Mouse (Mus musculus): ENCODE measurements around the gene Gatc. TPM values are rescaled to one million over a fixed set of nuclear protein-coding genes. Genes with fewer than 3 reads are reported as not detected.
"Not testable (repeated sequence)": the region's sequence is repeated elsewhere in the genome, so short reads cannot be mapped to it uniquely, and the experiment has no call there.

Gatc gene
- polyA plus RNA-seq, 1 experiment, result 32.8 TPM

GRCm38 (mm10) chr5:115312816-115313667, 27.9 kb downstream of the Gatc start:
- no peak for DNase-seq
- H3K4me1 ChIP-seq (ENCODE audit: control insufficient read depth, insufficient read depth, low read length), result peaks cover 10% of the 10 kb centered on the region
- H3K4me3 ChIP-seq (replicated peaks; ENCODE audit: insufficient read depth, low read depth, low read length), result no peak overlapping the region
- H3K27ac ChIP-seq (ENCODE audit: insufficient read depth, low read length), result no peak overlapping the region
- 73% methylated on average over 10 of the region's 10 CpGs for WGBS
- no peaks in the 10 kb centered on the region for H3K27me3 ChIP-seq (ENCODE audit: control insufficient read depth, insufficient read depth, low read length)
- no peak for TF ChIP-seq POLR2A (IDR thresholded peaks at IDR 0.05; ENCODE audit: borderline replicate concordance, insufficient read depth, low read length)
- no peak for TF ChIP-seq CTCF (IDR thresholded peaks at IDR 0.05; ENCODE audit: borderline replicate concordance, insufficient read depth, low read depth, low read length)

- H3K4me1 ChIP-seq (ENCODE audit: control insufficient read depth, insufficient read depth, low read length), result peaks cover 6% of the 10 kb centered on the region
- DNase-seq, result no peak
- no peak overlapping the region for H3K4me3 ChIP-seq (replicated peaks; ENCODE audit: insufficient read depth, low read depth, low read length)
- H3K27me3 ChIP-seq (ENCODE audit: control insufficient read depth, insufficient read depth, low read length), result no peaks in the 10 kb centered on the region
- no peak overlapping the region for H3K27ac ChIP-seq (ENCODE audit: insufficient read depth, low read length)
- 86% methylated on average over 4 of the region's 4 CpGs for WGBS
- TF ChIP-seq CTCF (IDR thresholded peaks at IDR 0.05; ENCODE audit: borderline replicate concordance, insufficient read depth, low read depth, low read length) (no peak), POLR2A (IDR thresholded peaks at IDR 0.05; ENCODE audit: borderline replicate concordance, insufficient read depth, low read length) (no peak)
Measured at GRCm38 (mm10) chr5:115312354-115312753, 28.6 kb downstream of the Gatc start.

DNA sequence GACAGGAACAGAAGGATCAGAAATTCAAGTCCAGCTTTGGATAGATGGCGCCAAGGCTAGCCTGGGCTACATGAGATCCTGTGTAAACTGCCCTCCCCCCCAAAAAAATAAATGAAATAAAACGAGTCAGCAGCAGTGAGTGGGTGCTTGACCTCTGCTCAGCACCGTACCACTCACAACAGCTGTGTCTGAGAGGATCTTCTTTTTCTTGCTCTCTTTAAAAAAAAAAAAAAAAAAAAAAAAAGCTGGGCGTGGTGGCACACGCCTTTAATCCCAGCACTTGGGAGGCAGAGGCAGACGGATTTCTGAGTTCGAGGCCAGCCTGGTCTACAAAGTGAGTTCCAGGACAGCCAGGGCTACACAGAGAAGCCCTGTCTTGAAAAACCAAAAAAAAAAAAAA, 38.8 kb downstream of the Gatc start:
- H3K27ac ChIP-seq (ENCODE audit: insufficient read depth, low read length); DNase-seq; H3K27me3 ChIP-seq (ENCODE audit: control insufficient read depth, insufficient read depth, low read length); H3K4me1 ChIP-seq (ENCODE audit: control insufficient read depth, insufficient read depth, low read length): not testable (repeated sequence)
- WGBS, result 89% methylated on average over 7 of the region's 7 CpGs
- H3K4me3 ChIP-seq (replicated peaks; ENCODE audit: insufficient read depth, low read depth, low read length), result peak overlapping the region; percentile 7

DNA sequence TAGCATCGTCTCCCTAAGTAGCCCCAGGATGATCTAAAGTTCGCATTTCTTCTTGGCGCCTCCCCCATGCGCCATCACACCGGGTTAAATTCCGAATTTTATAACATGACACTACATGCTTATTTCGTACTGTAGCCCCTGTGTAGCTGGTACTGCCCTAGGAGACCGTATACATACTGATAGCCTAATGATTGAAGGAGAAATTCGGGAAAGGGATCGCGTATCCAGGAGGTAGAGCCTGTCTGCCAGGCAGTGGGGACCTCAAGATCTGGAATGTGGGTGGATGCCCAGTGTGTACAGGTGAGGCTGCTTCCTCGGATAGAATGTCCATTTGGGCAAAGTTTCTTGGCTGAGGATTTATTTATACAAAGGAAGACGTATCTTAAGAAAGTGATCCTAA, 39.4 kb downstream of the Gatc start:
- peak; percentile 23 to 34 for DNase-seq
- 19% methylated on average over 13 of the region's 13 CpGs for WGBS

DNA sequence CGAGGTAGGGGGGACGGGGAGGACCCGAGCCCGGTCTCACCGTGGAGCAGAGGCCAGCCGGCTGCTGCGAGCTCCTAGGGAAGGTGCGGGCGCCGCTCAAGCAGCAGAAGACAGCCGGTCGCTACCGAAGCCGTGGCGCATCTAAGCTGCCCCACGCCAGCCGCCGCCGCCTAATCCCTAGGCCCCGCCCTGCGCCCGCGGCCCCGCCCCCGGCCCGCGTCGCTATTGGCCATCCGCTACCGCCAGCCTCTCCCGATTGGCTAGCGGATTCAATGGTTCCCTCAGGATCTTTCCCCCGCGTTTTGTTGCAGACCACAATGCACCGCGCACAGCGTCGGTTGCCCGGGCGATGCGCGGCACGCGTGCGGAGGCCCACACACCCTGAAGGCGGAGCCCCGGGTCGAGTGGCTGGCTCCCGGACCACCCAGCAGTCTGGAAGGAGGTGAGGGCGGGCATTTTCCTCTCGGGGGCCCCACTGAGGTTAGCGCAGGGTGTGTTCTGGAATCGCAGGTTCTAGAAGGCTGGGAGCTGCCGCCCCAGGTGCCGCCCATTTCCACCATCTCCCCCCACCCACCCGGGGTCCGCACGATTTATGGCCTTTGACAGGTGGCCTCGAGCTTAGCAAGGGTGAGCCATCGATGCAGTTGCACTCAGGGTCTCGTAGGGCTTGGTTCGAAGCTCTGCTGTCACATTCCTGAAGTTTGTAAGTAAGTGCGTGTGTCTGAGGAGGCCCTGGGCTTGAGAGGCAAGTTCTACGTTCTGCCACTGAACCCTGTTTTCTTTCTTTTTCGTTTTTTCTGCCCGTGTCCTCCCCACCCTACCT, 40.0 kb downstream of the Gatc start, which contains the start of gene Dynll1:
TSS of gene Dynll1 (minus strand) at position 208 of the 823 bp plus-strand sequence.
- peak within 1 kb of the TSS; percentile 69 for H3K27ac ChIP-seq (ENCODE audit: insufficient read depth, low read length)
- WGBS, result 1% methylated on average over 66 of the region's 66 CpGs
- DNase-seq, result peak; percentile 98 to 100
- no peaks in the 10 kb centered on the region for H3K27me3 ChIP-seq (ENCODE audit: control insufficient read depth, insufficient read depth, low read length)
- peak within 1 kb of the TSS; percentile 76 for H3K4me3 ChIP-seq (replicated peaks; ENCODE audit: insufficient read depth, low read depth, low read length)
- TF ChIP-seq POLR2A (IDR thresholded peaks at IDR 0.05; ENCODE audit: borderline replicate concordance, insufficient read depth, low read length) (peak; percentile 92), CTCF (IDR thresholded peaks at IDR 0.05; ENCODE audit: borderline replicate concordance, insufficient read depth, low read depth, low read length) (no peak)
- H3K4me1 ChIP-seq (ENCODE audit: control insufficient read depth, insufficient read depth, low read length), result peaks cover 8% of the 10 kb centered on the region; the same call in 1 of the 2 replicates

More for the DNA sequence above, 39.4 kb downstream of the Gatc start:
- Histone ChIP-seq H3K27ac (ENCODE audit: insufficient read depth, low read length) (no peak overlapping the region), H3K4me1 (ENCODE audit: control insufficient read depth, insufficient read depth, low read length) (peaks cover 8% of the 10 kb centered on the region; the same call in 1 of the 2 replicates), H3K27me3 (ENCODE audit: control insufficient read depth, insufficient read depth, low read length) (no peaks in the 10 kb centered on the region), H3K4me3 (replicated peaks; ENCODE audit: insufficient read depth, low read depth, low read length) (peak overlapping the region; percentile 74)
- TF ChIP-seq CTCF (IDR thresholded peaks at IDR 0.05; ENCODE audit: borderline replicate concordance, insufficient read depth, low read depth, low read length) (no peak), POLR2A (IDR thresholded peaks at IDR 0.05; ENCODE audit: borderline replicate concordance, insufficient read depth, low read length) (no peak)

GRCm38 (mm10) chr5:115300035-115300744, 40.8 kb downstream of the Gatc start:
- no peaks in the 10 kb centered on the region for H3K27me3 ChIP-seq (ENCODE audit: control insufficient read depth, insufficient read depth, low read length)
- peak overlapping the region; percentile 76 for H3K4me3 ChIP-seq (replicated peaks; ENCODE audit: insufficient read depth, low read depth, low read length)
- peak; percentile 76 for DNase-seq
- peaks cover 8% of the 10 kb centered on the region; the same call in 1 of the 2 replicates for H3K4me1 ChIP-seq (ENCODE audit: control insufficient read depth, insufficient read depth, low read length)
- TF ChIP-seq POLR2A (IDR thresholded peaks at IDR 0.05; ENCODE audit: borderline replicate concordance, insufficient read depth, low read length), result no peak
- peak; percentile 39; the same call in 1 of the 2 replicates for TF ChIP-seq CTCF (IDR thresholded peaks at IDR 0.05; ENCODE audit: borderline replicate concordance, insufficient read depth, low read depth, low read length)
- WGBS, result under 1% methylated on average over 46 of the region's 46 CpGs
- peak overlapping the region; percentile 69 for H3K27ac ChIP-seq (ENCODE audit: insufficient read depth, low read length)

DNA sequence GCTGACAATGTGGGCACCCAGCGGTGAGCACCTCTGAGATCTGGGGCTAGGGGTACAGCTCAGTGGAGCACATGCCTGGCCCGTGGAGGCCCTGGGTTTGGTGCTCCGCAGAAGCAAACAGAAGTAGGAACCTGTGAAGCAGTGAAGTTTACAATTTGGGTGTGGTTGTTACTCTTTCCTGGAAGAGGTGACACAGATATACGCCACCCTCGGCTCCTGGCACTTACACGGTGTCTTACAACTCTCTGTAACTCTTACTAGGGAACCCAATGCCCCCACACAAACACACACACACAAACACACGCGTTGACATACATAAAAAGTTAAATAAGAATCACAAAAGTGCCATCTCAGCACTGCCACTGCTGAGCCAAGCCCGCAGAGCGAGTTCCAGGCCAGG, 44.6 kb downstream of the Gatc start:
- H3K4me1 ChIP-seq (ENCODE audit: control insufficient read depth, insufficient read depth, low read length), result peaks cover 8% of the 10 kb centered on the region; the same call in 1 of the 2 replicates
- no peak for TF ChIP-seq POLR2A (IDR thresholded peaks at IDR 0.05; ENCODE audit: borderline replicate concordance, insufficient read depth, low read length)
- TF ChIP-seq CTCF (IDR thresholded peaks at IDR 0.05; ENCODE audit: borderline replicate concordance, insufficient read depth, low read depth, low read length), result no peak
- H3K27me3 ChIP-seq (ENCODE audit: control insufficient read depth, insufficient read depth, low read length), result no peaks in the 10 kb centered on the region
- WGBS, result 84% methylated on average over 10 of the region's 10 CpGs
- no peak overlapping the region for H3K27ac ChIP-seq (ENCODE audit: insufficient read depth, low read length)
- DNase-seq, result no peak
- H3K4me3 ChIP-seq (replicated peaks; ENCODE audit: insufficient read depth, low read depth, low read length), result no peak overlapping the region
